Mouse (Mus musculus) CH12.LX (cell line): ENCODE results near the gene Mapk9. TPM values are rescaled to one million over a fixed set of nuclear protein-coding genes. Genes with fewer than 3 reads are reported as not detected.

Source experiments
- DNase-seq: peaks from one replicate; pipeline ENCODE4 v3.0.0-alpha.2; 2013; ENCODE audit errors: extremely low read depth
- H3K27ac ChIP-seq: 2 replicates; pipeline ENCODE4 v1.5.1; 2012; ENCODE audit warnings: low read depth, mild to moderate bottlenecking, control low read depth, moderate library complexity; ENCODE audit not compliant: insufficient read depth
- H3K27me3 ChIP-seq: replicated peaks from 2 replicates; pipeline ENCODE3; 2012; ENCODE audit warnings: inconsistent platforms
- H3K36me3 ChIP-seq, 2 experiments: replicated peaks in 1 of 2; 2 replicates each; pipeline versions ENCODE3 to v1.6.1; 2012; ENCODE audit warnings: inconsistent platforms in 1 of 2, low read length in 1 of 2, mild to moderate bottlenecking in 1 of 2, mixed read lengths in 1 of 2, moderate library complexity in 1 of 2; ENCODE audit not compliant: control insufficient read depth in 1 of 2, insufficient read depth in 1 of 2
- H3K4me1 ChIP-seq, 2 experiments: 2 replicates each; pipeline ENCODE4 v1.6.1; 2012; ENCODE audit warnings: inconsistent platforms in 1 of 2, moderate library complexity in 1 of 2; ENCODE audit not compliant: insufficient read depth in 2 of 2, control insufficient read depth in 1 of 2
- H3K4me2 ChIP-seq: 2 replicates; pipeline ENCODE4 v1.6.1; 2012; ENCODE audit warnings: low read depth, mild to moderate bottlenecking, control low read depth; ENCODE audit not compliant: poor library complexity, insufficient read depth, severe bottlenecking
- H3K4me3 ChIP-seq, 3 experiments: fragments of 150-350 bp in 1 of 3; sonication (generic) in 1 of 3; replicated peaks in 1 of 3; 2 replicates each; pipeline versions ENCODE3 to v1.5.1; 2011 to 2012; ENCODE audit warnings: low read depth in 2 of 3, low read length in 2 of 3, mild to moderate bottlenecking in 2 of 3, moderate library complexity in 2 of 3, control low read depth in 1 of 3, improper control_type of control experiment in 1 of 3, inconsistent platforms in 1 of 3, mixed read lengths in 1 of 3; ENCODE audit not compliant: poor library complexity in 1 of 3
- H3K79me2 ChIP-seq: replicated peaks from 2 replicates; pipeline ENCODE4 v1.6.1; 2012; ENCODE audit warnings: mild to moderate bottlenecking, moderate library complexity; ENCODE audit not compliant: control insufficient read depth, poor library complexity, insufficient read depth, severe bottlenecking; ENCODE audit errors: extremely low read depth
- H3K9ac ChIP-seq: 2 replicates; pipeline ENCODE4 v1.6.1; 2012; ENCODE audit warnings: low read depth, mild to moderate bottlenecking, control low read depth, moderate library complexity; ENCODE audit not compliant: insufficient read depth
- H3K9me3 ChIP-seq: replicated peaks from 2 replicates; pipeline ENCODE3; 2012; ENCODE audit warnings: low read length, inconsistent platforms, mixed read lengths
- BHLHE40 ChIP-seq: IDR thresholded peaks from 2 replicates; pipeline ENCODE4 v1.6.1; 2011; ENCODE audit warnings: mild to moderate bottlenecking, low read depth, low read length, improper control_type of control experiment
- CHD1 ChIP-seq: IDR thresholded peaks from 2 replicates; pipeline ENCODE4 v1.6.1; 2012; ENCODE audit warnings: low read depth, low read length, improper control_type of control experiment, inconsistent platforms
- CHD2 ChIP-seq: IDR thresholded peaks from 2 replicates; pipeline ENCODE4 v1.6.1; 2011; ENCODE audit warnings: low read length, improper control_type of control experiment
- CTCF ChIP-seq, 2 experiments: IDR thresholded peaks in 1 of 2; conservative IDR thresholded peaks in 1 of 2; 2 replicates each; pipeline ENCODE4 v1.5.1; 2011 to 2012; ENCODE audit warnings: low read depth in 2 of 2, low read length in 2 of 2, improper control_type of control experiment in 1 of 2, inconsistent platforms in 1 of 2, mild to moderate bottlenecking in 1 of 2, moderate library complexity in 1 of 2
- E2F4 ChIP-seq: IDR thresholded peaks from 2 replicates; pipeline ENCODE4 v1.6.1; 2011; ENCODE audit warnings: low read depth, low read length, improper control_type of control experiment; ENCODE audit not compliant: insufficient replicate concordance
- EP300 ChIP-seq: IDR thresholded peaks from 2 replicates; pipeline ENCODE4 v1.6.1; 2011; ENCODE audit warnings: low read length, improper control_type of control experiment
- ETS1 ChIP-seq: conservative IDR thresholded peaks from 2 replicates; pipeline ENCODE4 v1.6.1; 2012; ENCODE audit warnings: low read depth, mild to moderate bottlenecking, inconsistent platforms, low read length, improper control_type of control experiment, moderate library complexity
- GABPA ChIP-seq: IDR thresholded peaks from 2 replicates; pipeline ENCODE4 v1.6.1; 2012; ENCODE audit warnings: low read depth, low read length, improper control_type of control experiment, inconsistent platforms; ENCODE audit not compliant: insufficient replicate concordance
- HCFC1 ChIP-seq: IDR thresholded peaks from 2 replicates; pipeline ENCODE4 v1.6.1; 2012; ENCODE audit warnings: low read depth, mild to moderate bottlenecking, inconsistent platforms, low read length, improper control_type of control experiment
- IRF4 ChIP-seq: IDR thresholded peaks from 2 replicates; pipeline ENCODE4 v1.6.1; 2014; ENCODE audit warnings: low read depth, mild to moderate bottlenecking, inconsistent platforms, low read length, improper control_type of control experiment
- JUN ChIP-seq: IDR thresholded peaks from 2 replicates; pipeline ENCODE4 v1.6.1; 2011; ENCODE audit warnings: low read depth, mild to moderate bottlenecking, low read length, improper control_type of control experiment, moderate library complexity; ENCODE audit not compliant: insufficient read depth
- KAT2A ChIP-seq: IDR thresholded peaks from 2 replicates; pipeline ENCODE4 v1.6.1; 2012; ENCODE audit warnings: low read length, improper control_type of control experiment, inconsistent platforms; ENCODE audit not compliant: insufficient replicate concordance
- MAFK ChIP-seq: IDR thresholded peaks from 2 replicates; pipeline ENCODE4 v1.6.1; 2011; ENCODE audit warnings: low read length, improper control_type of control experiment; ENCODE audit not compliant: insufficient replicate concordance
- MAX ChIP-seq: IDR thresholded peaks from 2 replicates; pipeline ENCODE4 v1.6.1; 2011; ENCODE audit warnings: low read length, improper control_type of control experiment
- MAZ ChIP-seq: IDR thresholded peaks from 2 replicates; pipeline ENCODE4 v1.6.1; 2012; ENCODE audit warnings: low read depth, mild to moderate bottlenecking, inconsistent platforms, low read length, improper control_type of control experiment, moderate library complexity
- MEF2A ChIP-seq: IDR thresholded peaks from 2 replicates; pipeline ENCODE4 v1.6.1; 2014; ENCODE audit warnings: low read depth, mild to moderate bottlenecking, inconsistent platforms, low read length, improper control_type of control experiment, borderline replicate concordance
- MXI1 ChIP-seq: IDR thresholded peaks from 2 replicates; pipeline ENCODE4 v1.6.1; 2011; ENCODE audit warnings: mild to moderate bottlenecking, low read depth, low read length, improper control_type of control experiment
- MYC ChIP-seq: IDR thresholded peaks from 2 replicates; pipeline ENCODE4 v1.6.1; 2011; ENCODE audit warnings: low read depth, mild to moderate bottlenecking, improper control_type of control experiment, low read length
- NELFE ChIP-seq: IDR thresholded peaks from 2 replicates; pipeline ENCODE4 v1.6.1; 2011; ENCODE audit warnings: low read depth, low read length, improper control_type of control experiment
- NRF1 ChIP-seq: IDR thresholded peaks from 2 replicates; pipeline ENCODE4 v1.6.1; 2014; ENCODE audit warnings: low read depth, mild to moderate bottlenecking, inconsistent platforms, low read length, improper control_type of control experiment, moderate library complexity
- PAX5 ChIP-seq: IDR thresholded peaks from 2 replicates; pipeline ENCODE4 v1.6.1; 2012; ENCODE audit warnings: low read length, inconsistent platforms, mixed read lengths
- POLR2A ChIP-seq: IDR thresholded peaks from 2 replicates; pipeline ENCODE4 v1.6.1; 2011; ENCODE audit warnings: low read depth, mild to moderate bottlenecking, improper control_type of control experiment, low read length
- RAD21 ChIP-seq: IDR thresholded peaks from 2 replicates; pipeline ENCODE4 v1.6.1; 2011; ENCODE audit warnings: low read depth, mild to moderate bottlenecking, low read length, improper control_type of control experiment, moderate library complexity
- SIN3A ChIP-seq: IDR thresholded peaks from 2 replicates; pipeline ENCODE4 v1.6.1; 2012; ENCODE audit warnings: low read length, improper control_type of control experiment, inconsistent platforms
- SMC3 ChIP-seq: IDR thresholded peaks from 2 replicates; pipeline ENCODE4 v1.6.1; 2011; ENCODE audit warnings: low read depth, low read length, improper control_type of control experiment
- TBP ChIP-seq: conservative IDR thresholded peaks from 2 replicates; pipeline ENCODE4 v1.6.1; 2011; ENCODE audit warnings: low read depth, low read length, improper control_type of control experiment
- TCF12 ChIP-seq: IDR thresholded peaks from 2 replicates; pipeline ENCODE4 v1.6.1; 2014; ENCODE audit warnings: low read depth, mild to moderate bottlenecking, inconsistent platforms, low read length, improper control_type of control experiment
- USF1 ChIP-seq: IDR thresholded peaks from 2 replicates; pipeline ENCODE4 v1.6.1; 2014; ENCODE audit warnings: low read depth, mild to moderate bottlenecking, inconsistent platforms, low read length, improper control_type of control experiment
- USF2 ChIP-seq: conservative IDR thresholded peaks from 2 replicates; pipeline ENCODE4 v1.6.1; 2011; ENCODE audit warnings: low read depth, low read length, improper control_type of control experiment
- ZC3H11A ChIP-seq: IDR thresholded peaks from 2 replicates; pipeline ENCODE4 v1.6.1; 2012; ENCODE audit warnings: low read depth, mild to moderate bottlenecking, inconsistent platforms, low read length, improper control_type of control experiment
- dilution Hi-C: fragments of 300-500 bp; cut with MboI; formaldehyde crosslinking; loops from 2 replicates; pipeline ENCODE4 v1.14.3; 2020; ENCODE audit warnings: low sequenced_read_pairs; ENCODE audit not compliant: extremely low pct_unique_long_range_greater_than_20kb, extremely low pct_ligation_motif_present
- in situ Hi-C: fragments of 300-500 bp; cut with MboI; formaldehyde crosslinking; loops from 3 replicates; pipeline ENCODE4 v1.14.3; 2019; ENCODE audit warnings: low sequenced_read_pairs, low pct_ligation_motif_present, low pct_unique_long_range_greater_than_20kb, mixed read lengths
- polyA plus RNA-seq: library from polyadenylated mRNA; unstranded; fragments of >175 nt; gene quantifications from 2 replicates; pipeline ENCODE4 v1.2.1, GENCODE M21; 2012; ENCODE audit warnings: low read depth; ENCODE audit not compliant: insufficient read length
- total RNA-seq, 2 experiments: library from RNA; depleted of rRNA; stranded (reverse); fragments of 300-350 nt in 1 of 2; fragments of >200 nt in 1 of 2; gene quantifications; 2 replicates each; pipeline ENCODE4 v1.2.3; 2012 to 2014

The Mapk9 gene
- total and polyA plus RNA-seq, 3 experiments = 22.0 to 36.8 (median 29.3) TPM

DNA sequence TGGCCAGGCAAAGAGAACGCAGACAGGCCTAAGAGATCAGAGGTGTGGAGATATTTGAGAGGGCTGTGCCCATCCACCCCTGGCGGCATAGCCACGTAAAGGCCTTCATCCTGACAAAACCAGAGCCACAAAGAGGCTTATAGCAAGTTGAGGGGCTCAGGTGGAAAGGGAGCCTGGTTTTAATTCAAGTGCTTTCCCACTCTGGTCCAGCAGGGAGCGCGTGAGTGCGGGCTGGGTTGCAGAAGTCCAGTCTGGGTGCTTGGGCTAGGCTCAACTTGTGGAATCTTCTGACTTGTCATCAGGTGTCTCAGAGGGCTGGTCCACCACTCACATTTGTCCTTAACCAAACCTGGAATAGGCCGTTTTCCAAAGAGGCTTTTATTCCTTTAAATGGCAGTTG is 56.8 kb downstream of the Mapk9 start:
- Histone ChIP-seq H3K79me2 (no peaks in the 10 kb centered on the region), H3K9ac (no peak overlapping the region), H3K4me3 (no peak overlapping the region), H3K4me1 (no peaks in the 10 kb centered on the region), H3K9me3 (peaks cover 3% of the 10 kb centered on the region), H3K27me3 (peaks cover 40% of the 10 kb centered on the region), H3K27ac (no peak overlapping the region), H3K4me2 (no peak overlapping the region), H3K36me3 (no peaks in the 10 kb centered on the region)
- in situ Hi-C loops = loop anchor here (5.0 kb wide), 1 partner anchor 59 kb away; no protein-coding TSS in a partner anchor
- peak; percentile 37 for DNase-seq
- TF ChIP-seq RAD21 (peak; percentile 72), ZC3H11A (peak; percentile 57), SMC3 (peak; percentile 96), JUN (no peak), MEF2A (peak; percentile 25; the same call in 1 of the 2 replicates), POLR2A (no peak), KAT2A (0 out of 2 replicates have a peak, but pooled peaks have one; percentile 16), MAZ (no peak), PAX5 (no peak), IRF4 (peak; percentile 48), MAX (peak; percentile 43; the same call in 1 of the 2 replicates), TBP (no peak), CTCF (conservative IDR thresholded peaks at IDR 0.05 in 1 of 2, IDR thresholded peaks at IDR 0.05 in 1 of 2; ENCODE audit: low read depth in 2 of 2, low read length in 2 of 2) (peak; percentile 70 to 92)
- dilution Hi-C loops = no loop called here

DNA sequence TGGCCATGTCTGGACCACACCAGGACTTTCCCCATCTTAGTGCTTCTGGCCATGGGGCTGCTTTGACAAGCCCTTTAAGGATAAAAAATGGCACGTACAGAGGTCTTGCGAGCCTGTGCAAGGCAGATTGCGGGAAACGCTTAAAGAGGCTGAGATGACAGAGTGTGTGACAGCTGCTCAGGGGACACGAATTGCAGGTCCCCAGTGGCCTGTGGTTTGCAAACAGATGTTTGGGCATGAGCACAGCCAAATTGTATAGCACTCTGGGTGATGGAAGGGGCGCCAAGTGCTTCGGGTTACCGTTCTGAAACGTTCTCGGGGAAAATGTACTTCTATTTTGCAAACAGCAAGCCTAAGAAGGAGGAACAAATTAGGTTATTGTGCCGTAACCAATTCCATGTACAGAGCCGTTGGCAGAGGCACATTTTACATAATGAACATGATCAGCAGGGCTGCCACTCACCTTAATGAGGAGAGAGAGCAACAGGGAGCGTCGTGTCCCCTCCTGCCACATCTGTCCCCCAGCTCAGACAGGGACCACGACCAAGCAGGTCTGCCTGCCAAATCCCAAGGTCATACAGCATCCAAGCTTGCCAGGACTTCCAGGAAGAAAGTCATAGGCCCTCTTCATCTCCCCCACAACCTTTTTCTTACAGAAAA is 72.1 kb downstream of the Mapk9 start:
- Histone ChIP-seq H3K27me3 (peaks cover 84% of the 10 kb centered on the region), H3K79me2 (no peaks in the 10 kb centered on the region), H3K9ac (no peak overlapping the region), H3K4me1 (peaks cover 13 to 29% of the 10 kb centered on the region in 2 experiments), H3K4me3 (no peak overlapping the region), H3K4me2 (peak overlapping the region; percentile 11; the same call in 1 of the 2 replicates), H3K36me3 (no peaks in the 10 kb centered on the region), H3K27ac (no peak overlapping the region), H3K9me3 (no peaks in the 10 kb centered on the region)
- in situ Hi-C loops = no loop called here
- peak; percentile 83 for DNase-seq
- dilution Hi-C loops = no loop called here
- TF ChIP-seq SMC3 (no peak), TCF12 (peak; percentile 96; the same call in 1 of the 2 replicates), POLR2A (no peak), SIN3A (peak; percentile 65), EP300 (peak; percentile 71), PAX5 (no peak), NELFE (no peak), IRF4 (peak; percentile 77), USF1 (no peak), MAX (0 out of 2 replicates have a peak, but pooled peaks have one; percentile 22), KAT2A (0 out of 2 replicates have a peak, but pooled peaks have one; percentile 12), BHLHE40 (peak; percentile 91), USF2 (no peak), E2F4 (0 out of 2 replicates have a peak, but pooled peaks have one; percentile 27), MXI1 (peak; percentile 39; the same call in 1 of the 2 replicates), MYC (0 out of 2 replicates have a peak, but pooled peaks have one; percentile 34), MEF2A (peak; percentile 58), GABPA (no peak), HCFC1 (no peak), CHD2 (no peak), ETS1 (peak; percentile 93), MAFK (peak; percentile 75), NRF1 (peak; percentile 46; the same call in 1 of the 2 replicates), CHD1 (0 out of 2 replicates have a peak, but pooled peaks have one; percentile 46)
